Mouse (Mus musculus) cortical plate, adult 2 months (tissue): ENCODE data around the gene Ubr1.

Experiments
- CTCF ChIP-seq: fragments of 200-500 bp; IDR thresholded peaks from 2 replicates; pipeline ENCODE4 v1.5.1; 2011; ENCODE audit warnings: mild to moderate bottlenecking, control low read depth, low read length; ENCODE audit not compliant: insufficient read depth; ENCODE audit errors: extremely low read depth
- POLR2A ChIP-seq: fragments of 200-500 bp; IDR thresholded peaks from 2 replicates; pipeline ENCODE4 v1.6.1; 2011; ENCODE audit warnings: mild to moderate bottlenecking, low read length, control low read depth; ENCODE audit not compliant: insufficient read depth; ENCODE audit errors: extremely low read depth

DNA sequence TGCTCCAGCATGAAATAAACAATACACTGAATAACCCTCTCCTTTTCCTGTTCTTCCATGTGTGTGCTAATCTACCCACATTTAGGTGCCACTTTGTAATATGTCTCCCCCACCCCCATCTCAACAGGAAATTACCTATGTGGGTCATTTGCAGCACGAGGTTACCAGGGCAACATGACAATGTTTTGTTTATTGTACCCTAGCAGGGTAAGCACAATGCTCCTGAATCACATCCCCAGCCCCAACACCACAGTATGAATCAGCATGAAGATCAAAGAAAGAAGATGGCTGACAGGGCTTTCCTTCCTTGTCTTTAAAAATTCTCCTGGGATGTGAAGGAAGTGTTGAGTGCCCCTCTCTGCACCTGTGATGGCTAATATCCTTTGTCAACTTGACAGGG, 117.9 kb downstream of the Ubr1 start:
- no peak for TF ChIP-seq POLR2A
- TF ChIP-seq CTCF: no peak
